Mouse (Mus musculus) thymus, adult 2 months (tissue): ENCODE measurements at regions not wholly inside any gene's neighbourhood (a gene's known extent, or its start where the extent isn't known, plus 50 kb on each side); places are given as distances from the start of the nearest gene placed in this dataset.

Source experiments
- CTCF ChIP-seq: fragments of 200-500 bp; IDR thresholded peaks from 2 replicates; pipeline ENCODE4 v1.5.1; 2012; ENCODE audit warnings: mild to moderate bottlenecking, control low read depth, low read length, moderate library complexity, borderline replicate concordance; ENCODE audit not compliant: control insufficient read depth, poor library complexity, insufficient read depth; ENCODE audit errors: extremely low read depth
- POLR2A ChIP-seq: fragments of 200-500 bp; IDR thresholded peaks from 2 replicates; pipeline ENCODE4 v1.6.1; 2012; ENCODE audit warnings: mild to moderate bottlenecking, low read length, control low read depth, moderate library complexity; ENCODE audit not compliant: control insufficient read depth, poor library complexity, insufficient read depth; ENCODE audit errors: extremely low read depth

DNA sequence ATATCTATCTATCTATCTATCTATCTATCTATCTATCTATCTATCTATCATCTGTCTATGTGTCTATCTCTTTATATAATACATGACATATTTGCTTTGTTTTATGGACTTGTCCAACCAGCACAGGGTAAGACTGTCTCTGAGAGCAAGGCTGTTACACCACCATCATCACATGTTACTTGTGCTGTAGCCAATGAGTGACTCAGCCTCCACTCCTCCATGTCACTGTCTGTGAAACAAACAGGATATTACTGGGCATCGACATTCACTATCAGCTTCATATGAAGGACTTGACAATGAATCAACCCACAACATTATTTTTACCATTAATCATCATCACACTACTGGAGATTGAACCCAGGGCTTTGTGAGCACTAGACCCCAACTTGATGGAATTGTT, 549.0 kb downstream of the Med13l start:
- TF ChIP-seq CTCF (no peak), POLR2A (no peak)
